ENCODE assay signal across 24 mouse cellular contexts in genomic region chr15:7692096-7692495, GRCm38 (mm10).
DNase-seq lines count a peak whose midpoint lies in the region; ATAC-seq and TF ChIP-seq lines count a peak whose summit lies in the region.
"Had no signal": no experiment of that assay in that cellular context is flagged by ENCODE, and none has a peak within 500 bp of the region (broad histone marks: within the 10 kb centered on the region; RNA-seq: fewer than 3 reads in every experiment).

No protein-coding gene starts in this region.

- no peak for TF ChIP-seq EP300 in heart, adult 2 months (IDR thresholded peaks at IDR 0.05; ENCODE audit: insufficient read depth, low read depth, low read length)
- no peak for TF ChIP-seq EP300 in heart, postnatal 0 days (IDR thresholded peaks at IDR 0.05; ENCODE audit: low read depth)

- no peaks in the 10 kb centered on the region for H3K9me3 ChIP-seq in heart, embryonic 12.5 days (replicated peaks)
- H3K9me3 ChIP-seq in heart, postnatal 0 days (replicated peaks; ENCODE audit: control insufficient read depth, low read length): no peaks in the 10 kb centered on the region
- H3K9me3 ChIP-seq: embryonic facial prominence, embryonic 10.5 days; embryonic facial prominence, embryonic 12.5 days; forebrain, embryonic 13.5 days; forebrain, embryonic 15.5 days; G1E had no signal

- intact Hi-C loops in heart, adult 2 months (cut with DNase I): loop anchor here (10.0 kb wide), 1 partner anchor 127 kb away; no protein-coding TSS in a partner anchor
- intact Hi-C loops in heart, postnatal 14 days (cut with DNase I): no loop called here
- intact Hi-C loops in heart, postnatal 25 days (cut with DNase I): no loop called here
- intact Hi-C loops in gastrocnemius, adult 2 months (cut with DNase I): no loop called here

- H3K79me2 ChIP-seq in heart, adult 2 months (replicated peaks; ENCODE audit: control insufficient read depth, insufficient read depth, low read length): no peaks in the 10 kb centered on the region

- 58% methylated on average over 3 of the region's 3 CpGs for WGBS in heart, embryonic 12.5 days
- WGBS in heart, adult 2 months: 37% methylated on average over 3 of the region's 3 CpGs
- WGBS in heart, postnatal 0 days: 26% methylated on average over 3 of the region's 3 CpGs

- DNase-seq in heart, adult 11 months: peak; percentile 74
- no peak for DNase-seq in heart, adult 2 months
- DNase-seq in heart, postnatal 14 days: no peak
- DNase-seq in heart, postnatal 0 days (ENCODE audit: low spot score): peak; percentile 55
- no peak for DNase-seq in heart, postnatal 25 days (ENCODE audit: low spot score)
- DNase-seq in gastrocnemius, adult 2 months: no peak
- DNase-seq: adrenal gland, adult 2 months; adrenal gland, postnatal 10 days; adrenal gland, postnatal 25 days; B cell, adult 2 months; cerebellum, adult 11-12 months; cerebellum, adult 2 months; cerebellum, adult 9-10 months; cerebellum, postnatal 10 days; cerebellum, postnatal 25 days had no signal

- TF ChIP-seq POLR2A in heart, adult 2 months (IDR thresholded peaks at IDR 0.05; ENCODE audit: insufficient read depth, low read depth, low read length): no peak
- no peak for TF ChIP-seq POLR2A in bone marrow macrophage, adult 2 months (IDR thresholded peaks at IDR 0.05; ENCODE audit: borderline replicate concordance, low read depth, low read length)

- H3K27me3 ChIP-seq in heart, embryonic 12.5 days (replicated peaks): no peaks in the 10 kb centered on the region
- no peaks in the 10 kb centered on the region for H3K27me3 ChIP-seq in heart, adult 2 months (ENCODE audit: control insufficient read depth, insufficient read depth, low read length)
- no peaks in the 10 kb centered on the region for H3K27me3 ChIP-seq in heart, postnatal 0 days (ENCODE audit: control insufficient read depth, insufficient read depth, low read length)
- H3K27me3 ChIP-seq: CH12.LX; embryonic facial prominence, embryonic 12.5 days; forebrain, embryonic 13.5 days; forebrain, embryonic 15.5 days had no signal

- H3K4me2 ChIP-seq in heart, embryonic 12.5 days: no peak overlapping the region
- no peak overlapping the region for H3K4me2 ChIP-seq in heart, postnatal 0 days (ENCODE audit: low read depth, low read length)
- H3K4me2 ChIP-seq: embryonic facial prominence, embryonic 12.5 days; forebrain, embryonic 13.5 days; forebrain, embryonic 15.5 days had no signal

- no peak overlapping the region for H3K27ac ChIP-seq in heart, embryonic 12.5 days (ENCODE audit: poor library complexity, severe bottlenecking)
- H3K27ac ChIP-seq in heart, adult 2 months: peak overlapping the region; percentile 61
- no peak overlapping the region for H3K27ac ChIP-seq in heart, postnatal 0 days (ENCODE audit: low read depth)
- H3K27ac ChIP-seq in bone marrow macrophage, adult 2 months (ENCODE audit: insufficient read depth, low read depth, low read length): peak overlapping the region; percentile 49
- H3K27ac ChIP-seq in gastrocnemius, adult 2 months: no peak overlapping the region
- H3K27ac ChIP-seq: embryonic facial prominence, embryonic 10.5 days; embryonic facial prominence, embryonic 12.5 days; forebrain, embryonic 13.5 days; forebrain, embryonic 15.5 days had no signal

- H3K4me1 ChIP-seq in heart, embryonic 12.5 days (replicated peaks): no peaks in the 10 kb centered on the region
- peaks cover 2% of the 10 kb centered on the region; the same call in 1 of the 2 replicates for H3K4me1 ChIP-seq in heart, adult 2 months (ENCODE audit: control insufficient read depth, insufficient read depth, low read length)
- H3K4me1 ChIP-seq in heart, postnatal 0 days (ENCODE audit: control insufficient read depth, insufficient read depth): 0 out of 2 replicates have a peak, but pooled peaks cover 6% of the 10 kb centered on the region
- H3K4me1 ChIP-seq in bone marrow macrophage, adult 2 months (ENCODE audit: control insufficient read depth, insufficient read depth, low read length): peaks cover 14% of the 10 kb centered on the region
- H3K4me1 ChIP-seq: embryonic facial prominence, embryonic 12.5 days; forebrain, embryonic 13.5 days; forebrain, embryonic 15.5 days had no signal

- no peaks in the 10 kb centered on the region for H3K36me3 ChIP-seq in heart, embryonic 12.5 days
- H3K36me3 ChIP-seq in heart, adult 2 months (ENCODE audit: control insufficient read depth, insufficient read depth, low read length): no peaks in the 10 kb centered on the region; the same call in 1 of the 2 replicates
- H3K36me3 ChIP-seq in heart, postnatal 0 days (replicated peaks; ENCODE audit: control insufficient read depth, insufficient read depth, low read length): no peaks in the 10 kb centered on the region
- H3K36me3 ChIP-seq: embryonic facial prominence, embryonic 10.5 days; embryonic facial prominence, embryonic 12.5 days; forebrain, embryonic 15.5 days; G1E had no signal

- no peak overlapping the region for H3K4me3 ChIP-seq in heart, embryonic 12.5 days
- H3K4me3 ChIP-seq in heart, adult 2 months: no peak overlapping the region
- H3K4me3 ChIP-seq in heart, postnatal 0 days (ENCODE audit: low read depth, low read length): no peak overlapping the region
- no peak overlapping the region for H3K4me3 ChIP-seq in bone marrow macrophage, adult 2 months (ENCODE audit: insufficient read depth, low read length)
- no peak overlapping the region for H3K4me3 ChIP-seq in gastrocnemius, adult 2 months
- H3K4me3 ChIP-seq: embryonic facial prominence, embryonic 10.5 days; embryonic facial prominence, embryonic 12.5 days; forebrain, embryonic 13.5 days; forebrain, embryonic 15.5 days had no signal

- no peak for TF ChIP-seq CTCF in heart, adult 2 months (IDR thresholded peaks at IDR 0.05)
- no peak for TF ChIP-seq CTCF in heart, postnatal 0 days (IDR thresholded peaks at IDR 0.05; ENCODE audit: low read depth)
- no peak for TF ChIP-seq CTCF in bone marrow macrophage, adult 2 months (IDR thresholded peaks at IDR 0.05; ENCODE audit: low read depth, low read length)
- TF ChIP-seq CTCF in gastrocnemius, adult 2 months (IDR thresholded peaks at IDR 0.05): no peak

- ATAC-seq in heart, embryonic 12.5 days (ENCODE audit: insufficient number of reproducible peaks, low FRiP score): no peak
- peak; percentile 44; the same call in 1 of the 2 replicates for ATAC-seq in heart, postnatal 0 days (ENCODE audit: insufficient read depth, low read depth)
- ATAC-seq: CD4-positive, CD25-positive, alpha-beta regulatory T cell, adult 4 months; forebrain, embryonic 13.5 days; forebrain, embryonic 15.5 days had no signal

- H3K9ac ChIP-seq in heart, embryonic 12.5 days: no peak overlapping the region
- H3K9ac ChIP-seq in heart, adult 2 months (ENCODE audit: low read depth, low read length): no peak overlapping the region
- H3K9ac ChIP-seq in heart, postnatal 0 days (replicated peaks; ENCODE audit: low read depth, low read length): no peak overlapping the region
- H3K9ac ChIP-seq: embryonic facial prominence, embryonic 12.5 days; forebrain, embryonic 13.5 days; forebrain, embryonic 15.5 days had no signal

Comparison
In these comparisons a context has a peak if more than half of its experiments do, and no peak if none do; other contexts are left out.
1. DNase-seq: peak in heart, adult 11 months (single experiment) and heart, postnatal 0 days (single experiment); none in heart, adult 2 months (0 of 2), heart, postnatal 14 days (0 of 2), heart, postnatal 25 days (single experiment) and gastrocnemius, adult 2 months (single experiment).
2. H3K27ac ChIP-seq: peak in heart, adult 2 months (single experiment) and bone marrow macrophage, adult 2 months (single experiment); none in heart, embryonic 12.5 days (single experiment), heart, postnatal 0 days (single experiment) and gastrocnemius, adult 2 months (single experiment).